Mouse (Mus musculus) forebrain, embryonic 10.5 days (tissue): ENCODE results near the gene Zic4. TPM values are rescaled to one million over a fixed set of nuclear protein-coding genes. Genes with fewer than 3 reads are reported as not detected.
A peak's percentile ranks its signal among the peaks of the same experiment; 100 is the strongest.

Experiments
- DNase-seq: peaks from one replicate; pipeline ENCODE4 v3.0.0-alpha.2; 2017; ENCODE audit warnings: low spot score; ENCODE audit errors: extremely low spot score
- H3K27ac ChIP-seq: fragments of 300-500 bp; sonication (generic); 2 replicates; pipeline ENCODE4 v1.5.1; 2016; ENCODE audit warnings: mild to moderate bottlenecking
- H3K27me3 ChIP-seq: fragments of 300-500 bp; sonication (generic); 2 replicates; pipeline ENCODE4 v1.6.1; 2016; ENCODE audit warnings: mild to moderate bottlenecking; ENCODE audit not compliant: poor library complexity, severe bottlenecking
- H3K36me3 ChIP-seq: fragments of 300-500 bp; sonication (generic); replicated peaks from 2 replicates; pipeline ENCODE4 v1.6.1; 2016; ENCODE audit warnings: mild to moderate bottlenecking, moderate library complexity
- H3K4me1 ChIP-seq: fragments of 300-500 bp; sonication (generic); 2 replicates; pipeline ENCODE4 v1.6.1; 2016
- H3K4me3 ChIP-seq: fragments of 300-500 bp; sonication (generic); 2 replicates; pipeline ENCODE4 v1.5.1; 2016; ENCODE audit warnings: mild to moderate bottlenecking, moderate library complexity
- H3K9me3 ChIP-seq: fragments of 300-500 bp; sonication (generic); 2 replicates; pipeline ENCODE4 v1.6.1; 2016; ENCODE audit warnings: mild to moderate bottlenecking, moderate library complexity
- WGBS: fragments of 180-500 bp; shearing (Covaris S2); methylation state at CpG from one replicate; pipeline ENCODE4 v1.1.7; 2016; 5-methylcytosine and 5-hydroxymethylcytosine counted together
- polyA plus RNA-seq: library from polyadenylated mRNA; unstranded; fragments of >200 nt; fragmentation: Nextera tagmentation; extraction: Ambion mirVana; gene quantifications from 2 replicates; pipeline ENCODE4 v1.2.1, GENCODE M21; 2016

Zic4 gene
- polyA plus RNA-seq, 1 experiment from 2014 or later: 41.8 TPM

- no peaks in the 10 kb centered on the region for H3K9me3 ChIP-seq
- 1% methylated on average over 14 of the region's 14 CpGs for WGBS
- peak overlapping the region; percentile 73 for H3K4me3 ChIP-seq
- H3K36me3 ChIP-seq: peaks cover 4% of the 10 kb centered on the region; the same call in 1 of the 2 replicates
- peak overlapping the region; percentile 99 for H3K27ac ChIP-seq
- peak; percentile 60 for DNase-seq
- peaks cover 100% of the 10 kb centered on the region for H3K27me3 ChIP-seq
- H3K4me1 ChIP-seq: peaks cover 77% of the 10 kb centered on the region
These were observed 15.0 kb downstream of the Zic4 start for GRCm38 (mm10) chr9:91377036-91377872.

- H3K4me3 ChIP-seq: peak overlapping the region; percentile 73
- peaks cover 83% of the 10 kb centered on the region for H3K4me1 ChIP-seq
- H3K36me3 ChIP-seq: peaks cover 4% of the 10 kb centered on the region; the same call in 1 of the 2 replicates
- H3K27ac ChIP-seq: peak overlapping the region; percentile 99
- DNase-seq: peak; percentile 77
- WGBS: 0% methylated on average over 16 of the region's 16 CpGs
- no peaks in the 10 kb centered on the region for H3K9me3 ChIP-seq
- peaks cover 100% of the 10 kb centered on the region for H3K27me3 ChIP-seq
These were observed 15.6 kb downstream of the Zic4 start for GRCm38 (mm10) chr9:91377873-91378150.

GRCm38 (mm10) chr9:91378411-91379299 is 16.4 kb downstream of the Zic4 start:
- Histone ChIP-seq H3K4me3 (peak overlapping the region; percentile 73), H3K27me3 (peaks cover 100% of the 10 kb centered on the region), H3K4me1 (peaks cover 89% of the 10 kb centered on the region), H3K9me3 (no peaks in the 10 kb centered on the region), H3K27ac (peak overlapping the region; percentile 99), H3K36me3 (peaks cover 4% of the 10 kb centered on the region; the same call in 1 of the 2 replicates)
- peak; percentile 64 for DNase-seq
- under 1% methylated on average over 48 of the region's 48 CpGs for WGBS

GRCm38 (mm10) chr9:91379300-91379635 is 17.1 kb downstream of the Zic4 start:
- Histone ChIP-seq H3K27ac (peak overlapping the region; percentile 99), H3K4me3 (peak overlapping the region; percentile 73), H3K4me1 (peaks cover 92% of the 10 kb centered on the region), H3K27me3 (peaks cover 100% of the 10 kb centered on the region), H3K36me3 (peaks cover 4% of the 10 kb centered on the region; the same call in 1 of the 2 replicates), H3K9me3 (no peaks in the 10 kb centered on the region)
- WGBS: 3% methylated on average over 8 of the region's 8 CpGs
- DNase-seq: no peak

GRCm38 (mm10) chr9:91379781-91380457 is 17.7 kb downstream of the Zic4 start:
- WGBS: 1% methylated on average over 10 of the region's 10 CpGs
- H3K9me3 ChIP-seq: no peaks in the 10 kb centered on the region
- peaks cover 100% of the 10 kb centered on the region for H3K27me3 ChIP-seq
- H3K27ac ChIP-seq: peak overlapping the region; percentile 99
- H3K4me1 ChIP-seq: peaks cover 92% of the 10 kb centered on the region
- DNase-seq: peak; percentile 59
- peaks cover 4% of the 10 kb centered on the region; the same call in 1 of the 2 replicates for H3K36me3 ChIP-seq
- H3K4me3 ChIP-seq: peak overlapping the region; percentile 73

- H3K36me3 ChIP-seq: peaks cover 4% of the 10 kb centered on the region; the same call in 1 of the 2 replicates
- WGBS: 0% methylated on average over 9 of the region's 9 CpGs
- peaks cover 100% of the 10 kb centered on the region for H3K27me3 ChIP-seq
- DNase-seq: peak; percentile 63
- peaks cover 95% of the 10 kb centered on the region for H3K4me1 ChIP-seq
- peak overlapping the region; percentile 73 for H3K4me3 ChIP-seq
- H3K9me3 ChIP-seq: no peaks in the 10 kb centered on the region
- peak overlapping the region; percentile 99 for H3K27ac ChIP-seq
These were observed 18.3 kb downstream of the Zic4 start for GRCm38 (mm10) chr9:91380458-91380914.

- H3K4me1 ChIP-seq: peaks cover 95% of the 10 kb centered on the region
- peak overlapping the region; percentile 99 for H3K27ac ChIP-seq
- H3K9me3 ChIP-seq: no peaks in the 10 kb centered on the region
- H3K36me3 ChIP-seq: peaks cover 4% of the 10 kb centered on the region; the same call in 1 of the 2 replicates
- peaks cover 100% of the 10 kb centered on the region for H3K27me3 ChIP-seq
- WGBS: under 1% methylated on average over 66 of the region's 76 CpGs
- DNase-seq: peak; percentile 75
- H3K4me3 ChIP-seq: peak overlapping the region; percentile 73
These were observed 19.3 kb downstream of the Zic4 start for GRCm38 (mm10) chr9:91381284-91382110.

- Histone ChIP-seq H3K4me3 (peak overlapping the region; percentile 73), H3K36me3 (peaks cover 4% of the 10 kb centered on the region; the same call in 1 of the 2 replicates), H3K27me3 (peaks cover 100% of the 10 kb centered on the region), H3K4me1 (peaks cover 94% of the 10 kb centered on the region), H3K9me3 (no peaks in the 10 kb centered on the region), H3K27ac (peak overlapping the region; percentile 99)
- no peak for DNase-seq
- WGBS: 1% methylated on average over 2 of the region's 2 CpGs
These were observed 19.8 kb downstream of the Zic4 start for GRCm38 (mm10) chr9:91382111-91382379.

- Histone ChIP-seq H3K4me3 (peak overlapping the region; percentile 73), H3K36me3 (peaks cover 4% of the 10 kb centered on the region; the same call in 1 of the 2 replicates), H3K4me1 (peaks cover 94% of the 10 kb centered on the region), H3K9me3 (no peaks in the 10 kb centered on the region), H3K27me3 (peaks cover 100% of the 10 kb centered on the region), H3K27ac (peak overlapping the region; percentile 99)
- WGBS: 2% methylated on average over 24 of the region's 24 CpGs
- peak; percentile 59 for DNase-seq
These were observed 20.4 kb downstream of the Zic4 start for GRCm38 (mm10) chr9:91382471-91383255.

GRCm38 (mm10) chr9:91383441-91384135 is 21.4 kb downstream of the Zic4 start:
- no peaks in the 10 kb centered on the region for H3K9me3 ChIP-seq
- peak overlapping the region; percentile 73 for H3K4me3 ChIP-seq
- DNase-seq: peak; percentile 60
- peaks cover 94% of the 10 kb centered on the region for H3K4me1 ChIP-seq
- peaks cover 100% of the 10 kb centered on the region for H3K27me3 ChIP-seq
- under 1% methylated on average over 28 of the region's 28 CpGs for WGBS
- H3K27ac ChIP-seq: peak overlapping the region; percentile 99
- peaks cover 4% of the 10 kb centered on the region; the same call in 1 of the 2 replicates for H3K36me3 ChIP-seq

- peak; percentile 75 for DNase-seq
- no peaks in the 10 kb centered on the region for H3K36me3 ChIP-seq
- H3K27me3 ChIP-seq: peaks cover 100% of the 10 kb centered on the region
- H3K4me3 ChIP-seq: peak overlapping the region; percentile 73
- H3K9me3 ChIP-seq: no peaks in the 10 kb centered on the region
- under 1% methylated on average over 30 of the region's 30 CpGs for WGBS
- peak overlapping the region; percentile 99 for H3K27ac ChIP-seq
- peaks cover 92% of the 10 kb centered on the region for H3K4me1 ChIP-seq
These were observed 21.9 kb downstream of the Zic4 start for GRCm38 (mm10) chr9:91384136-91384500.
